In the genomic region with DNA sequence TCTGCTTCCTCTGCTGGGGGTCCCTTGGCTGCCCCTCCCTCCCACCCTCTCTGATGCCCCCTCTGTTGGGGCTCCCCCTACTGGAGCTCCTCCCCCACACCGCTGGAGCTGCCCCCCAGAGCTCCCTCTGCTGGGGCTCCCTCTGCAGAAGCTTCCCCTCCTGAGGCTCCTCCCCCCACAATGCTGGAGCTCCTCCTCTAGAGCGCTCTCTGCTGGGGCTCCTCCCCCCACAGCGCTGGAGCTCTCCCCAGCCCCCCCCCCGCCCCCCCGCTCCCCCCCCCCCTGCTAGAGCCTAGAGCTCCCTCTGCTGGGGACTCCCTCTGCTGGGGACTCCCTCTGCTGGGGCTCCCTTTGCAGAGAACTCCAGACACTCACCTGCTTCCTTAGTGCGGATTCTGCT, we compare ENCODE assay signal across 8 mouse cellular contexts. TPM values are rescaled to one million over a fixed set of nuclear protein-coding genes. Genes with fewer than 3 reads are reported as not detected.
DNase-seq lines count a peak whose midpoint lies in the region; ATAC-seq lines count a peak whose summit lies in the region.

No protein-coding gene starts in this region.

- WGBS in forebrain, embryonic 12.5 days, result 6% methylated on average over 3 of the region's 6 CpGs
- WGBS in intestine, embryonic 16.5 days, result 42% methylated on average over 2 of the region's 6 CpGs
- 11% methylated on average over 5 of the region's 6 CpGs for WGBS in liver, embryonic 13.5 days (ENCODE audit: insufficient replicate concordance)

- no peak overlapping the region for H3K27ac ChIP-seq in forebrain, embryonic 12.5 days
- H3K27ac ChIP-seq in intestine, embryonic 16.5 days (ENCODE audit: low read length), result no peak overlapping the region
- no peak overlapping the region for H3K27ac ChIP-seq in liver, embryonic 13.5 days

- peaks cover 11% of the 10 kb centered on the region for H3K36me3 ChIP-seq in forebrain, embryonic 12.5 days (replicated peaks)
- no peaks in the 10 kb centered on the region for H3K36me3 ChIP-seq in intestine, embryonic 16.5 days (ENCODE audit: control insufficient read depth, insufficient read depth, low read length)
- H3K36me3 ChIP-seq in liver, embryonic 13.5 days, result no peaks in the 10 kb centered on the region

- ATAC-seq in forebrain, embryonic 12.5 days (ENCODE audit: low FRiP score), result peak; percentile 15; the same call in 1 of the 2 replicates
- ATAC-seq in intestine, embryonic 16.5 days, result peak; percentile 70
- ATAC-seq in liver, embryonic 13.5 days (ENCODE audit: low read depth), result peak; percentile 62; the same call in 1 of the 2 replicates

- H3K4me1 ChIP-seq in forebrain, embryonic 12.5 days, result peaks cover 18% of the 10 kb centered on the region
- H3K4me1 ChIP-seq in intestine, embryonic 16.5 days (ENCODE audit: control insufficient read depth, insufficient read depth, low read length), result peaks cover 7% of the 10 kb centered on the region; the same call in 1 of the 2 replicates
- H3K4me1 ChIP-seq in liver, embryonic 13.5 days (replicated peaks), result no peaks in the 10 kb centered on the region; the same call in 1 of the 2 replicates

- H3K27me3 ChIP-seq in forebrain, embryonic 12.5 days, result peaks cover 13% of the 10 kb centered on the region
- no peaks in the 10 kb centered on the region for H3K27me3 ChIP-seq in intestine, embryonic 16.5 days (replicated peaks; ENCODE audit: control insufficient read depth, insufficient read depth, low read length)
- peaks cover 3% of the 10 kb centered on the region; the same call in 1 of the 2 replicates for H3K27me3 ChIP-seq in liver, embryonic 13.5 days

- peak; percentile 55 to 67 for DNase-seq in left cerebral cortex, postnatal 14 days (ENCODE audit: low spot score in 2 of 2)
- DNase-seq in left cerebral cortex, adult 8-10 months (ENCODE audit: low spot score in 2 of 2), result no peak
- peak; percentile 74 for DNase-seq in adrenal gland, postnatal 10 days
- peak; percentile 39 for DNase-seq in liver, embryonic 13.5 days
- peak; percentile 89 for DNase-seq in retina, postnatal 1 day
- DNase-seq in MN1 (ENCODE audit: low spot score), result no peak

- H3K9ac ChIP-seq in forebrain, embryonic 12.5 days, result no peak overlapping the region
- H3K9ac ChIP-seq in intestine, embryonic 16.5 days (ENCODE audit: low read depth, low read length), result no peak overlapping the region
- H3K9ac ChIP-seq in liver, embryonic 13.5 days, result no peak overlapping the region

- H3K4me2 ChIP-seq in forebrain, embryonic 12.5 days, result no peak overlapping the region
- no peak overlapping the region for H3K4me2 ChIP-seq in intestine, embryonic 16.5 days (ENCODE audit: low read depth, low read length)
- no peak overlapping the region for H3K4me2 ChIP-seq in liver, embryonic 13.5 days

- intact Hi-C loops in left cerebral cortex, postnatal 14 days (cut with DNase I), result loop anchor here (10.0 kb wide), 1 partner anchor 224 kb away; a partner anchor contains a TSS

- H3K4me3 ChIP-seq in forebrain, embryonic 12.5 days (replicated peaks), result no peak overlapping the region
- no peak overlapping the region for H3K4me3 ChIP-seq in intestine, embryonic 16.5 days (ENCODE audit: low read length)
- no peak overlapping the region for H3K4me3 ChIP-seq in liver, embryonic 13.5 days (replicated peaks)

- no peaks in the 10 kb centered on the region for H3K9me3 ChIP-seq in forebrain, embryonic 12.5 days
- H3K9me3 ChIP-seq in intestine, embryonic 16.5 days (ENCODE audit: control insufficient read depth, low read length), result no peaks in the 10 kb centered on the region
- no peaks in the 10 kb centered on the region for H3K9me3 ChIP-seq in liver, embryonic 13.5 days (replicated peaks)

RNA-seq across cellular contexts. Expression of a gene that starts 14.7 kb away (rescaled TPM):
- 1 to 10 TPM; 2.3 to 2.7 TPM for total RNA-seq in left cerebral cortex, postnatal 14 days (2021)
- 1 to 10 TPM; 3.9 to 6.0 (median 5.7) TPM for total RNA-seq in left cerebral cortex, adult 8-10 months (2022)
- total RNA-seq in adrenal gland, postnatal 10 days (2021), result 1 to 10 TPM; 2.6 to 3.8 TPM
- polyA plus RNA-seq in forebrain, embryonic 12.5 days (2016; fragmentation: Nextera tagmentation; extraction: Ambion mirVana), result 1.4 and 1.6 TPM in 2 replicates
- polyA plus RNA-seq in intestine, embryonic 16.5 days (2015; fragmentation: Nextera tagmentation; extraction: Ambion mirVana), result 1.4 and 1.7 TPM in 2 replicates
- polyA plus RNA-seq in liver, embryonic 13.5 days (2015; fragmentation: Nextera tagmentation; extraction: Ambion mirVana), result 0.65 and 0.92 TPM in 2 replicates

RNA-seq across cellular contexts. Expression of a gene that starts 22.3 kb away (rescaled TPM):
- total RNA-seq in left cerebral cortex, postnatal 14 days (2021), result 10 to 100 TPM; 53.2 to 58.8 TPM
- total RNA-seq in left cerebral cortex, adult 8-10 months (2022), result 100 to 1,000 TPM in 2 of 4 experiments, 10 to 100 TPM in 2; 96.9 to 104 (median 101) TPM
- under 1 TPM; 0.42 to 0.58 TPM for total RNA-seq in adrenal gland, postnatal 10 days (2021)
- 37.0 and 37.5 TPM in 2 replicates for polyA plus RNA-seq in forebrain, embryonic 12.5 days (2016; fragmentation: Nextera tagmentation; extraction: Ambion mirVana)
- 0.27 and 0.31 TPM in 2 replicates for polyA plus RNA-seq in intestine, embryonic 16.5 days (2015; fragmentation: Nextera tagmentation; extraction: Ambion mirVana)
- polyA plus RNA-seq in liver, embryonic 13.5 days (2015; fragmentation: Nextera tagmentation; extraction: Ambion mirVana), result 0.09 TPM in 1 of 2 replicates, not detected in the other

RNA-seq across cellular contexts. Expression of a gene that starts 43.6 kb away (rescaled TPM):
- total RNA-seq in left cerebral cortex, postnatal 14 days (2021), result 10 to 100 TPM; 35.7 to 43.8 TPM
- 10 to 100 TPM; 52.3 to 63.4 (median 58.7) TPM for total RNA-seq in left cerebral cortex, adult 8-10 months (2022)
- 10 to 100 TPM; 27.7 to 36.3 TPM for total RNA-seq in adrenal gland, postnatal 10 days (2021)
- 63.3 and 67.3 TPM in 2 replicates for polyA plus RNA-seq in forebrain, embryonic 12.5 days (2016; fragmentation: Nextera tagmentation; extraction: Ambion mirVana)
- polyA plus RNA-seq in intestine, embryonic 16.5 days (2015; fragmentation: Nextera tagmentation; extraction: Ambion mirVana), result 36.5 and 36.9 TPM in 2 replicates
- 23.2 and 30.2 TPM in 2 replicates for polyA plus RNA-seq in liver, embryonic 13.5 days (2015; fragmentation: Nextera tagmentation; extraction: Ambion mirVana)

Comparison
In these comparisons a context has a peak if more than half of its experiments do, and no peak if none do; other contexts are left out.
1. DNase-seq: peak in left cerebral cortex, postnatal 14 days (2 of 2), adrenal gland, postnatal 10 days (single experiment), liver, embryonic 13.5 days (single experiment) and retina, postnatal 1 day (single experiment); none in left cerebral cortex, adult 8-10 months (0 of 2) and MN1 (single experiment).
2. ATAC-seq: peak in every context shown above with its lines; median percentile 70 in intestine, embryonic 16.5 days; 62 in liver, embryonic 13.5 days; 15 in forebrain, embryonic 12.5 days.
3. RNA of a gene that starts 22.3 kb away (total RNA-seq): 96.9 to 104 TPM in left cerebral cortex, adult 8-10 months and 53.2 to 58.8 TPM in left cerebral cortex, postnatal 14 days; 0.42 to 0.58 TPM in adrenal gland, postnatal 10 days; every median in the first group is over 10 times any median in the second.